Mouse (Mus musculus): ENCODE data around the gene Mapkbp1.

DNA sequence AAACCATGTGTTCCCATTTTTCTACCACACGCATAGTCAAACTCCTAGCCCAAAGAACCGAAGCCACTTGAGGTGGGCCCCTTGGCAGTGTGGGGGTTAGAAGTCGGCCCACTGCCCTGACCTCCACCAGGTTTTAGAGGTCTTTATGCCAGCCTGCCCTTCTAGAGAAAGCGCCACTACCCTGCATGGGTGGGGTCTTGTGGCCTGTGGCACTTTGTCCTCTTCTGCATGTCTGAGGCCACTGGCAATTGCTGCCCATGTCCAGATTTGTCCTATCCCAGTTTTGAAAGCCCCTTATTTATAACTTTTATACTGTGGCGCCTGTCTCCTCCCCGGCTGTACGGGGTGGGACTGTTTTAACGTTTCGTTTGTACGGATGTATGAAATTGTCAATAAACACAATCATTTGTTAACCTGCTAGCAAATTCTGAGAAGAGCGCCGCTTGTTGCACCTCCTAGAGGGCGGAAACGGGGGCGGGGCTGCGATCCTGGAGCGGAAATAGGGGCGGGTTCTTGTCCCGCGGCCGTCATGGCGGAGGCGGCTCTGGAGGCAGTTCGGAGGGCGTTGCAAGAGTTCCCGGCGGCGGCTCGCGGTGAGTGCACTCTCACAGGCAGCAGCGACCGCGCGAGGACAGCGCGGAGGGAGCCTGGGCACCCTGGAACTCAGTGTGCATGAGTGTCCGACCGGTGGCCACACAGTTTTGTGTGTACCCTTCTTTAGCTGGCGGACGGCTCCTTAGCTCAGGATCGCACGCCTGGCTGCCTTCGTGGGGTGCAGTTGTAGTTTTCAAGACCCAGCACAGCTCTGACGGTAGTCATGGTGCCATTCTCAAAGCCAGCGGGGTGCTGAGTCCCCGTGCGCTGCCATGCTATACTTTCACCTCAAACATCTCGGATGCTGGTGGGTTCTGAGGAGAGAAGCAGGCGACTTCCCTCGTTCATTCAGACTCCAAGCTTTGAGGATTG, 54.8 kb downstream of the Mapkbp1 start, which contains the start of the genes Jmjd7 and Gm28042:
- no peak for TF ChIP-seq CTCF (IDR thresholded peaks at IDR 0.05; ENCODE audit: control insufficient read depth, insufficient read depth, insufficient read length)
- no peak for TF ChIP-seq FOSL1 (IDR thresholded peaks at IDR 0.05; ENCODE audit: insufficient read depth, low read length, poor library complexity, severe bottlenecking)
- no peak for TF ChIP-seq MAX (IDR thresholded peaks at IDR 0.05)
- no peak for TF ChIP-seq USF1 (IDR thresholded peaks at IDR 0.05; ENCODE audit: low read depth)

All from C2C12 (cell line).